Mouse (Mus musculus) spleen, adult 2 months (tissue): ENCODE results near the gene Ndufa4l2.

Experiments
- CTCF ChIP-seq: fragments of 200-500 bp; IDR thresholded peaks from 2 replicates; pipeline ENCODE4 v1.5.1; 2011; ENCODE audit warnings: mild to moderate bottlenecking, inconsistent platforms; ENCODE audit not compliant: insufficient read depth, insufficient read length, insufficient replicate concordance; ENCODE audit errors: extremely low read depth
- POLR2A ChIP-seq: fragments of 200-500 bp; IDR thresholded peaks from 2 replicates; pipeline ENCODE4 v1.6.1; 2011; ENCODE audit warnings: low read depth, low read length, inconsistent platforms

- TF ChIP-seq CTCF (no peak), POLR2A (no peak)
Measured at GRCm38 (mm10) chr10:127516576-127517260, 2.0 kb downstream of the Ndufa4l2 start.
